Mouse (Mus musculus): Measurements from ENCODE around the gene Samd8. TPM values are rescaled to one million over a fixed set of nuclear protein-coding genes. Genes with fewer than 3 reads are reported as not detected.

Samd8 gene
- polyA plus RNA-seq, 1 experiment from 2014 or later: 12.1 TPM

DNA sequence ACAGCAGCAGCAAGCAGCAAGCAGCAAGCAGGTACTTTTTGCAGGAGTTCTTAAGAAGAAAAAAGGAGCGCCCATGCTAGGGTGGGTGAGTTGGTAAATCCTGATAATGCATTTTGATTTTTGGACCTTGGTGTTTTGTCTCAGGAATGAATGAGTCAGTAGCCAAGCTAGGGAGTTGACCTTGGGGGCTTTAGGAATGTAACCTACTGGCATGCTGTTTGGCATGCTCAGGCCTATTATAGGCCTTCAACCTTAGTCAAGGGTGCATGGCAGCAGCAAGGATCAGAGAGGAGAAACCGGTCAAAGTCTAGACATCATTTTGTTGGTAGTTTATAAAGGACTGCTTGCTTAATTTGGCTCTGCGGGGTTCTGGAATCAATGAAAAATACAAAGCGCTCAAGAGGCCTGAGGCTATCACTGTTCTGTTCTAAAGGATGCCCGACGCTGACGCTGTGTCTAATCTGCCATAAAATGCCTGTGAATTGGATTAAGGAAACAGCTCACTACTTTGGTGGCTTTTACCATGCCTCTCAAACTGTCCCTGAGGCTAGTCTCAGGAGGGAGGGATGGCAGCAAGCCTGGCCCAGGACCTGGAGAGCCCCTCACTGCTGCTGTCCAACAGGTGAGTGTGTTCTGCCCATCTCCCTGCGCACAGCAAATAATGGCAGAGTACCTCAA lies 28.2 kb upstream of the Samd8 start:
- H3K27ac ChIP-seq: no peak overlapping the region; the same call in 1 of the 2 replicates
- H3K27me3 ChIP-seq: no peaks in the 10 kb centered on the region
- H3K36me3 ChIP-seq: no peaks in the 10 kb centered on the region
- peaks cover 31% of the 10 kb centered on the region for H3K4me1 ChIP-seq
- no peak overlapping the region for H3K9ac ChIP-seq
- 32% methylated on average over 8 of the region's 8 CpGs for WGBS
- no peak for ATAC-seq (ENCODE audit: insufficient number of reproducible peaks, insufficient read depth, low FRiP score, low TSS enrichment, low read depth)
- H3K4me2 ChIP-seq: no peak overlapping the region
- H3K9me3 ChIP-seq: 0 out of 2 replicates have a peak, but pooled peaks cover 4% of the 10 kb centered on the region
- H3K4me3 ChIP-seq: no peak overlapping the region

DNA sequence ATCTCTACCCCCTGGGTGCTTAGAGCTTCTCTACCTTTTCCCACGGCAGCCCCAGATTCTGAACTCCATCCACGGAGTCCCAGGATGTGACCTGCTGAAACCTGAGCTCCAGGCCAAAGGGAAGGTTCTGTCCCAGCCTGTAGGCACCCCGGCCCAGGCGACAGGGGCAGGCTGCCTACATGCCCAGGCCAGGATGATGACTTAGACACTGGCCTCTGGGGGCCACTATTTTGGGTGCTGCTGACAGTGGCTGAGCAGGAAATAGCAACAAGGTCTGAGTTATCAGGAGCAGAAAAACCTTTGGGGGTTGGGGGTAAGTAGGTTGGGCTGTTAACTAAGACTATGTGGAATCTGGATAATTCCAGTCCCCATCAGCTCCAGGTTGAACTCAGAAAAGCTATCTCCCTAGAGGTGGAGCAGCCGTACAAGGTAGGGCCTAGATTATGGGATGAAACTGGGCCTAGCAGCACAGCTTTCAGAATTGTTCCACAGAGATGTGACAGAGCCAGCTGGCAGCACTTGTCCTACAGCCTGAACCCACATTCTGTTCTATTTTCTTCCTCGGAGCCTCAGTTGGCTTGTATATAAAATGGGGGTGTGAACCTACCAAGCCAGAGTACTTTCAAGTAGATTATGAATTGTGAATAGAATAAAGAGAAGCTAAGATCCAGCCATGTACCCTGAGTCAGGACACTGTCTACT lies 21.1 kb upstream of the Samd8 start:
- Histone ChIP-seq H3K4me2 (no peak overlapping the region), H3K27me3 (no peaks in the 10 kb centered on the region), H3K27ac (no peak overlapping the region), H3K9me3 (no peaks in the 10 kb centered on the region), H3K4me1 (no peaks in the 10 kb centered on the region), H3K4me3 (no peak overlapping the region), H3K9ac (no peak overlapping the region), H3K36me3 (no peaks in the 10 kb centered on the region)
- ATAC-seq (ENCODE audit: insufficient number of reproducible peaks, insufficient read depth, low FRiP score, low TSS enrichment, low read depth): no peak
- 60% methylated on average over 6 of the region's 6 CpGs for WGBS

DNA sequence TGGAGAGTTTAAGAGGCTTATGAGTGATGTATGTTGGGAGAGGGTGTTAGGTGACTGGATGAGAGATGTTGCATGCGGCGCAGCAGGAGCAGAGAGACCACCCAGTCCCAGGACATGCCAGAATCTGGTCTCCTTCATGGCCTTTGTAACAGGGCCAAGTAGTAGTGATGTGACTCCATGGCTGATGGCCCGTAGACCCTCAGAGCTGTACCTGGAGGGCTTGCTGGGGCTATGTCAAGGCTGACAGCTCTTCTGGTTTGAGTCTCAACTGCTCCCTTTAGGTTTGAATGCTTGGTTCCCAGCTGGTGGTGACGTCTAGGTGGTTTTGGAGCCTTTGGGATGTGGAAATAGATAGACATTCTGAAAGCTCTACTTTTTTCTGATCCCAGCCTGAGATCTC lies 20.4 kb upstream of the Samd8 start:
- Histone ChIP-seq H3K9me3 (no peaks in the 10 kb centered on the region), H3K4me2 (no peak overlapping the region), H3K27me3 (no peaks in the 10 kb centered on the region), H3K4me3 (no peak overlapping the region), H3K27ac (no peak overlapping the region), H3K4me1 (no peaks in the 10 kb centered on the region), H3K9ac (no peak overlapping the region), H3K36me3 (no peaks in the 10 kb centered on the region)
- WGBS: 96% methylated on average over 4 of the region's 4 CpGs
- ATAC-seq (ENCODE audit: insufficient number of reproducible peaks, insufficient read depth, low FRiP score, low TSS enrichment, low read depth): no peak

DNA sequence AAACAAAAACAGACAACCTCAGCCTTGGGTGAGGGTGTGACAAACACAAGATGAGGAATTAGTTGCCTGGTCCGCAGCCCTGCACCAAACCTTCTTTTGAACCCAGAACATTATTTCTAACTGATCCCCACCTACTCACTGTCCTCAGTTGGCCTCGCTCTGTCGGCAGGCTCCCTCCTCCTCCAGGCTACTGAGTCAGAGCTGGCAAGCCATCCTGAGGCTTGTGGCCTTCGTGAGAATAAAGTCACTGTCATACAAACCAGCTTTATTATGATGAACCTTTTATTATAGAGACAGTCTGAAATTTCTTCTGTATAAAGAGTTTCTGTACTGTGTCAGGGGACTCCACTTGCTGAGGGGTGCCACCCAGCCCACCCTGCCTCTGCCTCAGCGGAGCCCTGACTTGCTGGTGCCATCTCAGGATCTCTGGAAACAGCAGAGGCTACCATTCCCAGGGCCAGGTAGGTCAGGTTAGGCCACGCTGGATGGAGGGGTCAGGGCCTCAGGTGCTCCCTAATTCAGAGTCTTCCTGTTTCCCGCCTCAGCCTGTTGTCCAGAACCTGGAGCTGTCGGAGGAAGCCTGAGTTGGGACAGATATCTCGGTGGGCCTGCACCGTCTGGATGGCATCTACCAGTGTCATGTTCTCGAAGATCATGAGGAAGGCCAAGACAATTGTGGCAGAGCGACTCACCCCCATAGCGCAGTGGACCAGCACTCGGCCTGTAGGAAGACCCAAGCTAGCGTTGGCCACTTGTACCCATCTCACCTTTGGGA lies 17.0 kb upstream of the Samd8 start:
- no peaks in the 10 kb centered on the region for H3K27me3 ChIP-seq
- ATAC-seq (ENCODE audit: insufficient number of reproducible peaks, insufficient read depth, low FRiP score, low TSS enrichment, low read depth): no peak
- H3K4me2 ChIP-seq: no peak overlapping the region
- 92% methylated on average over 15 of the region's 15 CpGs for WGBS
- H3K9me3 ChIP-seq: no peaks in the 10 kb centered on the region
- H3K36me3 ChIP-seq: no peaks in the 10 kb centered on the region
- H3K27ac ChIP-seq: no peak overlapping the region
- H3K9ac ChIP-seq: no peak overlapping the region
- H3K4me1 ChIP-seq: no peaks in the 10 kb centered on the region
- no peak overlapping the region for H3K4me3 ChIP-seq

DNA sequence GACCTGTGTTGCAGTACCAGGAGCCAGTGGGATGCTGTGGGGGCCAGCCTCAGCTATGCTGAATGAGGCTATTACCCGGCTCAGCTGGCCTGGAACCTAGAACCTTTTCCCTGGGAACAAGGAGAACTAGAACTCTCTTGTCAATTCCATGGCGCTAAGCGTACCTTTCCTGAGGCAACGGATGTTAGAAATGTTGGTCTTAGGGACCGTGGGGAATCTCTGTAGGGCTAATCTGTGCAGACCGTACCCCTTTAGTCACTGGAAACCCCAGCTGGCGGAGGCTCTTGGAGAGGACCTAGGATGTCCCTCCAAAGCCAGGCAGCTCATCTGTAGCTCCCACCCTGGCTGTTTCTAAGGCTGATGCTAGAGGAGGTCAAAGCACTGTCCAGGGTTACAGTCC lies 10.0 kb upstream of the Samd8 start:
- Histone ChIP-seq H3K27ac (no peak overlapping the region), H3K4me3 (no peak overlapping the region), H3K9ac (no peak overlapping the region), H3K36me3 (no peaks in the 10 kb centered on the region), H3K9me3 (no peaks in the 10 kb centered on the region), H3K27me3 (peaks cover 11% of the 10 kb centered on the region), H3K4me1 (0 out of 2 replicates have a peak, but pooled peaks cover 3% of the 10 kb centered on the region), H3K4me2 (no peak overlapping the region)
- 94% methylated on average over 7 of the region's 7 CpGs for WGBS
- ATAC-seq (ENCODE audit: insufficient number of reproducible peaks, insufficient read depth, low FRiP score, low TSS enrichment, low read depth): no peak

DNA sequence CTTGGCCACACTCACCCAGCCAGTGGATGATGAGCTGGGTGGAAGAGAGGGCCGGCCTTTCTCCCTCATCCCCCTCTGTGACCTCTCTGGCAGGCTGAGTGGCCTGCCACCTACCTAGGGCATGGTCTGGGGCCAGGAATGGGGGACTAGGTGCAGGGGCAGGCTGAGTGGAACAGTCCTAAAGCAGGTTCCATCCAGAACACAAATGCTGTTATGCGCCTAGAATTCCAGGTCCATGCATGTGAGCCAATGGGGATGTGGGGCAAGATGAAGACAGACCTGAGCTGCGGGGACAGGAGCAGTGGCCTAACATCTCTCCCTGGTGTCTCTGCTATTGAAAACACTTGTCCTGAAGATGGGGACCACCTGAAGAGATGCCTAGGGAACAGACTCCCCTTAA lies 9.0 kb upstream of the Samd8 start:
- peak overlapping the region; percentile 32; the same call in 1 of the 2 replicates for H3K9ac ChIP-seq
- no peak overlapping the region for H3K27ac ChIP-seq
- H3K27me3 ChIP-seq: peaks cover 11% of the 10 kb centered on the region
- H3K9me3 ChIP-seq: no peaks in the 10 kb centered on the region
- ATAC-seq (ENCODE audit: insufficient number of reproducible peaks, insufficient read depth, low FRiP score, low TSS enrichment, low read depth): no peak
- H3K4me2 ChIP-seq: no peak overlapping the region
- whole genome bisulfite sequencing: 89% methylated on average over 3 of the region's 3 CpGs
- H3K4me3 ChIP-seq: no peak overlapping the region
- H3K4me1 ChIP-seq: 0 out of 2 replicates have a peak, but pooled peaks cover 3% of the 10 kb centered on the region
- no peaks in the 10 kb centered on the region for H3K36me3 ChIP-seq

DNA sequence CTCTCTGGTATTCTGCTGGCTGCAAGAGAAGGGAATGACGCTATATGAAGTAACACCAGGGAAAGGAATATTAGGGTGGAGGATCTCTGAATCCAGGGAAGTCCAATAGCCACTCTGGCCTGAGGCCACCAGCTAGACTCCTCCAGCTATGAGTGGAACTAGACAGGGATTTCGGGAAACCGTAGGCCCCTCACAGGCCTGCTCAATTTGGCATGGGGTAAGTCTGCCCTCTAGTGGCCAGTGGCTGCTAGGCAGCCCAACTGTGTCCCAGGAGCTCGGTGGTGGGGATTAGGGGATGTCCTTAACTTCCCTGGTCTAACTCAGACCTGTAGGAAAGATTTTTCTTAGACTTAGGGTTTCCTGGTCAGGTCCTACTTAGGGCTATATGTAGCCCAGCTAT lies 8.5 kb upstream of the Samd8 start:
- no peak overlapping the region for H3K4me3 ChIP-seq
- H3K9me3 ChIP-seq: no peaks in the 10 kb centered on the region
- no peak overlapping the region for H3K27ac ChIP-seq
- 12% methylated on average over 4 of the region's 4 CpGs for WGBS
- ATAC-seq (ENCODE audit: insufficient number of reproducible peaks, insufficient read depth, low FRiP score, low TSS enrichment, low read depth): peak; percentile 75
- no peaks in the 10 kb centered on the region for H3K36me3 ChIP-seq
- H3K4me1 ChIP-seq: 0 out of 2 replicates have a peak, but pooled peaks cover 3% of the 10 kb centered on the region
- no peak overlapping the region for H3K9ac ChIP-seq
- peaks cover 11% of the 10 kb centered on the region for H3K27me3 ChIP-seq
- H3K4me2 ChIP-seq: no peak overlapping the region

DNA sequence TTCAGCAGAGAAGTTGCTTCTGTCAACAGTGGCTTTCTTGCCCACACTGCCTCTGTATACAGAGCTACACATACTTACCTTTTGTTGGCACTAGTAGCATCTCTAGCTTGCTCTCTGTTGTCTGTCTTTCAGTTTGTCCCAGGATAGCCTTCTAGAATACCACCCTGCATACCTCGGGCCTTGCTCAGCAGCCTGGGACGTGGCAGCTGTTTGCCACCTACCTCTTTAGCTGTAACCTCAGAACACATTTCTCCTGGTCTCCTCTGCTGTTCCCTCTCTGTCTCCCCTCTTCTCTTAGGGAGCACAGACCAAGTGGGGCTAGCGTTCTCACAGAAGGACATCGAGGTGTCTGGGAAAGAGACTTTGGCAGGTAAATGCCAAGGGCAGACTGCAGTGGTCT lies 7.9 kb upstream of the Samd8 start:
- no peak overlapping the region for H3K4me3 ChIP-seq
- H3K4me2 ChIP-seq: no peak overlapping the region
- 0 out of 2 replicates have a peak, but pooled peaks cover 3% of the 10 kb centered on the region for H3K4me1 ChIP-seq
- no peak overlapping the region for H3K27ac ChIP-seq
- H3K27me3 ChIP-seq: peaks cover 11% of the 10 kb centered on the region
- no peaks in the 10 kb centered on the region for H3K36me3 ChIP-seq
- WGBS: 88% methylated on average over 4 of the region's 4 CpGs
- no peaks in the 10 kb centered on the region for H3K9me3 ChIP-seq
- no peak for ATAC-seq (ENCODE audit: insufficient number of reproducible peaks, insufficient read depth, low FRiP score, low TSS enrichment, low read depth)
- H3K9ac ChIP-seq: no peak overlapping the region

DNA sequence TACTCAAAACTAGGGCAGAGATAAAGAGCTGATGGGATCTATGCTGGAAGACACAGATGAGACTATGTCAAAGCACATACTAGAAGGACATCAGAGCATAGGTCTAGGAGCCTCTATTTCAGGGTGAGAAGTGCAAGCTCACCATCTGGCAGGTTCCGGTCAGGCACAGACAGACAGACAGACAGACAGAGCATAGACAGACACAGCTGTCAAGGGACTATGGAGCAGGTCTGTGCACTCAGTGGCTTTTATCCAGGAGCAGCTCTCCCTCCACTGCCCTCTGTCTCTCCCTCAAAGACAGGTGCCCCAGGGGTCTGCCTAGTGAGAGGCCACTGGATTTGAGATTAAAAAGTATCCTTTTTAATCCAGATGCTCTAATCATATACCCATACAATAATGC lies 6.2 kb upstream of the Samd8 start:
- H3K9me3 ChIP-seq: no peaks in the 10 kb centered on the region
- H3K27me3 ChIP-seq: peaks cover 11% of the 10 kb centered on the region
- H3K9ac ChIP-seq: no peak overlapping the region
- H3K4me2 ChIP-seq: no peak overlapping the region
- no peak for ATAC-seq (ENCODE audit: insufficient number of reproducible peaks, insufficient read depth, low FRiP score, low TSS enrichment, low read depth)
- peaks cover 6% of the 10 kb centered on the region; the same call in 1 of the 2 replicates for H3K4me1 ChIP-seq
- no peak overlapping the region for H3K4me3 ChIP-seq
- WGBS: 91% methylated on average over 1 of the region's 1 CpGs
- H3K36me3 ChIP-seq: no peaks in the 10 kb centered on the region
- no peak overlapping the region for H3K27ac ChIP-seq

DNA sequence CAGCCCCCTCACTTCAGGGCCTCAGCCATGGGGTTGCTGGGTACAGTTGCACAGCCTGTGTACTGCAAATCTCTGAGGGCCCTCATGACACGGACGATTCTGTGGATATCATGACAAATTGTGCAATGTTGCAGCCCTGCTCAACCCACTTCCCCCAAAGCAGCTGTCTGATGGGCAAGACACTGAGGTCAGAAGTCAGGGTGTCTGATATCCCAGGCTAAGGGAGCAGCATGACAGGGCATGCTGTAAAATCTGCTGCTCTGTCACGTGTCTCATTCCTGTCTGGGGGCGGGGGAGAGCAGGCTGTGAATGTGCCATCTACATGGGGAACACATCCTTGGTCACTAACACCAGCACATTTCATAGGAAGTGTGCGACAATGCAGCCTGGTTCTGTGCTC lies 5.2 kb upstream of the Samd8 start:
- no peaks in the 10 kb centered on the region for H3K9me3 ChIP-seq
- H3K9ac ChIP-seq: no peak overlapping the region
- peaks cover 9% of the 10 kb centered on the region for H3K27me3 ChIP-seq
- whole genome bisulfite sequencing: 60% methylated on average over 5 of the region's 5 CpGs
- H3K36me3 ChIP-seq: no peaks in the 10 kb centered on the region
- no peak overlapping the region for H3K4me3 ChIP-seq
- H3K4me2 ChIP-seq: no peak overlapping the region
- no peak for ATAC-seq (ENCODE audit: insufficient number of reproducible peaks, insufficient read depth, low FRiP score, low TSS enrichment, low read depth)
- H3K27ac ChIP-seq: no peak overlapping the region
- H3K4me1 ChIP-seq: peaks cover 10% of the 10 kb centered on the region; the same call in 1 of the 2 replicates

DNA sequence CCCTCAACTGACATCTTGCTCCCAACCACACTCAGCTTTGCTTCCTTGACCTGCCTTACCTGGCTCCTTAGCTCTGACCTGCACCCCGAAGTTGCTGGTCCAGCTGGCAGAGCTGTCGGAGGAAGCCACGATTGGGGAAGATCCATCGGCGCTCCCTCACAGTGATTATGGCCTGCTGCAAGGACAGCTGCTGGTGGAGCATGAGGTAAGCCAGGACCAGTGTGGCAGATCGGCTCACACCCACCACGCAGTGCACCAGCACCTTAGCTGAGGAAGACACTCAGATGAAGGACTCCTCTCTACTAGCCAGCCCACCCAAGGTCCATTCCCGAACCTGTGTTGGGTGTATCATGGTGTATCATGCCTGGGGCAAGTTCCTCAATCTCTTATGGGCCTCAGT lies 4.1 kb upstream of the Samd8 start:
- Histone ChIP-seq H3K36me3 (no peaks in the 10 kb centered on the region), H3K27me3 (peaks cover 7% of the 10 kb centered on the region), H3K4me1 (peaks cover 10% of the 10 kb centered on the region; the same call in 1 of the 2 replicates), H3K9ac (no peak overlapping the region), H3K4me3 (no peak overlapping the region), H3K4me2 (no peak overlapping the region), H3K27ac (no peak overlapping the region), H3K9me3 (no peaks in the 10 kb centered on the region)
- 92% methylated on average over 8 of the region's 8 CpGs for WGBS
- no peak for ATAC-seq (ENCODE audit: insufficient number of reproducible peaks, insufficient read depth, low FRiP score, low TSS enrichment, low read depth)

Measured in embryonic facial prominence, embryonic 13.5 days (tissue).